Mouse (Mus musculus) testis, adult 2 months (tissue): ENCODE results near the gene Ak3.

Experiments used
- CTCF ChIP-seq: fragments of 200-500 bp; IDR thresholded peaks from 2 replicates; pipeline ENCODE4 v1.5.1; 2012; ENCODE audit warnings: low read depth, mild to moderate bottlenecking, inconsistent platforms, low read length, moderate library complexity; ENCODE audit not compliant: control insufficient read depth, insufficient read depth, insufficient replicate concordance
- POLR2A ChIP-seq: fragments of 200-500 bp; IDR thresholded peaks from 2 replicates; pipeline ENCODE4 v1.6.1; 2012; ENCODE audit warnings: low read depth, mild to moderate bottlenecking, inconsistent platforms, low read length, moderate library complexity; ENCODE audit not compliant: control insufficient read depth

GRCm38 (mm10) chr19:28995366-28995765 is 52.4 kb downstream of the Ak3 start:
- TF ChIP-seq CTCF = no peak
- TF ChIP-seq POLR2A = no peak
